Mouse (Mus musculus) kidney, postnatal 0 days (tissue): ENCODE results near the gene Proser2. TPM values are rescaled to one million over a fixed set of nuclear protein-coding genes. Genes with fewer than 3 reads are reported as not detected.

Experiments
- ATAC-seq: fragments of 200-750 bp; cut with Nextera tagmentation; replicated peaks from 2 replicates; pipeline ENCODE4 v1.8.0; 2017; ENCODE audit warnings: low read depth, moderate number of reproducible peaks, moderate TSS enrichment, moderate library complexity; ENCODE audit not compliant: low FRiP score
- DNase-seq: peaks from one replicate; pipeline ENCODE4 v3.0.0-alpha.2; 2016; ENCODE audit warnings: low spot score
- H3K27ac ChIP-seq: fragments of 300-500 bp; sonication (generic); 2 replicates; pipeline ENCODE4 v1.5.1; 2014; ENCODE audit warnings: mild to moderate bottlenecking
- H3K27me3 ChIP-seq: fragments of 300-500 bp; sonication (generic); 2 replicates; pipeline ENCODE4 v1.6.1; 2014; ENCODE audit warnings: low read length, mixed read lengths; ENCODE audit not compliant: insufficient read depth
- H3K36me3 ChIP-seq: fragments of 300-500 bp; sonication (generic); 2 replicates; pipeline ENCODE4 v1.6.1; 2014; ENCODE audit warnings: low read length, mixed read lengths; ENCODE audit not compliant: insufficient read depth
- H3K4me1 ChIP-seq: fragments of 300-500 bp; sonication (generic); replicated peaks from 2 replicates; pipeline ENCODE4 v1.6.1; 2014; ENCODE audit warnings: antibody characterized with exemption, low read length, mixed read lengths; ENCODE audit not compliant: insufficient read depth
- H3K4me2 ChIP-seq: fragments of 300-500 bp; sonication (generic); 2 replicates; pipeline ENCODE4 v1.6.1; 2014; ENCODE audit warnings: mild to moderate bottlenecking, low read length, moderate library complexity, mixed read lengths
- H3K4me3 ChIP-seq: fragments of 300-500 bp; sonication (generic); replicated peaks from 2 replicates; pipeline ENCODE4 v1.5.1; 2014; ENCODE audit warnings: low read depth, low read length
- H3K9ac ChIP-seq: fragments of 300-500 bp; sonication (generic); 2 replicates; pipeline ENCODE4 v1.6.1; 2014; ENCODE audit warnings: low read depth, low read length
- H3K9me3 ChIP-seq: fragments of 300-500 bp; sonication (generic); replicated peaks from 2 replicates; pipeline ENCODE4 v1.6.1; 2016; ENCODE audit warnings: low read length, inconsistent platforms, mixed read lengths
- CTCF ChIP-seq: IDR thresholded peaks from 2 replicates; pipeline ENCODE4 v1.5.1; 2016; ENCODE audit warnings: antibody characterized with exemption, low read depth, mild to moderate bottlenecking, moderate library complexity
- WGBS: fragments of 180-500 bp; shearing (Covaris S2); extraction: QIAGEN DNeasy Blood & Tissue Kit; methylation state at CpG from one replicate; pipeline ENCODE4 v1.1.7; 2014; 5-methylcytosine and 5-hydroxymethylcytosine counted together
- polyA plus RNA-seq: library from polyadenylated mRNA; unstranded; fragments of >200 nt; fragmentation: Nextera tagmentation; extraction: Ambion mirVana; gene quantifications from 2 replicates; pipeline ENCODE4 v1.2.1, GENCODE M21; 2015

Gene Proser2
- polyA plus RNA-seq, 1 experiment from 2014 or later = 16.7 TPM

GRCm38 (mm10) chr2:6071598-6072440 is 58.2 kb downstream of the Proser2 start:
- WGBS = 38% methylated on average over 11 of the region's 11 CpGs
- Histone ChIP-seq H3K27me3 (no peaks in the 10 kb centered on the region), H3K27ac (no peak overlapping the region), H3K4me2 (no peak overlapping the region), H3K9ac (no peak overlapping the region), H3K9me3 (0 out of 2 replicates have a peak, but pooled peaks cover 3% of the 10 kb centered on the region), H3K4me3 (no peak overlapping the region), H3K36me3 (no peaks in the 10 kb centered on the region), H3K4me1 (peaks cover 5% of the 10 kb centered on the region; the same call in 1 of the 2 replicates)
- ATAC-seq (no peak), DNase-seq (peak; percentile 34)
- TF ChIP-seq CTCF = 0 out of 2 replicates have a peak, but pooled peaks have one; percentile 1

GRCm38 (mm10) chr2:6070925-6071324 is 59.1 kb downstream of the Proser2 start:
- no peak for DNase-seq
- H3K4me3 ChIP-seq = no peak overlapping the region
- WGBS = 42% methylated on average over 11 of the region's 11 CpGs
- H3K4me2 ChIP-seq = no peak overlapping the region
- no peak for TF ChIP-seq CTCF
- ATAC-seq = no peak
- H3K9me3 ChIP-seq = 0 out of 2 replicates have a peak, but pooled peaks cover 3% of the 10 kb centered on the region
- no peaks in the 10 kb centered on the region for H3K36me3 ChIP-seq
- H3K27me3 ChIP-seq = no peaks in the 10 kb centered on the region
- H3K9ac ChIP-seq = no peak overlapping the region
- no peak overlapping the region for H3K27ac ChIP-seq
- H3K4me1 ChIP-seq = peaks cover 5% of the 10 kb centered on the region; the same call in 1 of the 2 replicates

- Histone ChIP-seq H3K27ac (no peak overlapping the region), H3K27me3 (no peaks in the 10 kb centered on the region), H3K4me1 (no peaks in the 10 kb centered on the region), H3K4me2 (no peak overlapping the region), H3K9ac (no peak overlapping the region), H3K4me3 (no peak overlapping the region), H3K9me3 (0 out of 2 replicates have a peak, but pooled peaks cover 3% of the 10 kb centered on the region), H3K36me3 (no peaks in the 10 kb centered on the region)
- 93% methylated on average over 6 of the region's 6 CpGs for WGBS
- no peak for ATAC-seq
- DNase-seq = no peak
- no peak for TF ChIP-seq CTCF
Observed at GRCm38 (mm10) chr2:6067341-6067740, 62.7 kb downstream of the Proser2 start.

GRCm38 (mm10) chr2:6060071-6060804 is 69.8 kb downstream of the Proser2 start:
- Histone ChIP-seq H3K36me3 (peaks cover 8% of the 10 kb centered on the region), H3K27ac (no peak overlapping the region), H3K4me1 (no peaks in the 10 kb centered on the region), H3K9me3 (no peaks in the 10 kb centered on the region), H3K27me3 (no peaks in the 10 kb centered on the region), H3K9ac (no peak overlapping the region), H3K4me3 (no peak overlapping the region), H3K4me2 (no peak overlapping the region)
- TF ChIP-seq CTCF = no peak
- DNase-seq (no peak), ATAC-seq (no peak)
- WGBS = 82% methylated on average over 10 of the region's 10 CpGs

GRCm38 (mm10) chr2:6059291-6059690 is 70.7 kb downstream of the Proser2 start:
- DNase-seq (no peak), ATAC-seq (no peak)
- no peak overlapping the region for H3K4me2 ChIP-seq
- no peak overlapping the region for H3K9ac ChIP-seq
- no peak overlapping the region for H3K4me3 ChIP-seq
- WGBS = 68% methylated on average over 2 of the region's 2 CpGs
- H3K36me3 ChIP-seq = peaks cover 17% of the 10 kb centered on the region
- no peak for TF ChIP-seq CTCF
- H3K27ac ChIP-seq = no peak overlapping the region
- no peaks in the 10 kb centered on the region for H3K4me1 ChIP-seq
- H3K9me3 ChIP-seq = no peaks in the 10 kb centered on the region
- no peaks in the 10 kb centered on the region for H3K27me3 ChIP-seq

- no peaks in the 10 kb centered on the region for H3K27me3 ChIP-seq
- no peak for DNase-seq
- no peak for TF ChIP-seq CTCF
- ATAC-seq = no peak
- peaks cover 31% of the 10 kb centered on the region for H3K36me3 ChIP-seq
- no peak overlapping the region for H3K4me2 ChIP-seq
- H3K9me3 ChIP-seq = no peaks in the 10 kb centered on the region
- 94% methylated on average over 3 of the region's 3 CpGs for WGBS
- H3K9ac ChIP-seq = no peak overlapping the region
- H3K4me1 ChIP-seq = no peaks in the 10 kb centered on the region
- H3K27ac ChIP-seq = no peak overlapping the region
- no peak overlapping the region for H3K4me3 ChIP-seq
Observed at GRCm38 (mm10) chr2:6056518-6056917, 73.5 kb downstream of the Proser2 start.
